Mouse (Mus musculus): ENCODE measurements around the gene Atg5. TPM values are rescaled to one million over a fixed set of nuclear protein-coding genes. Genes with fewer than 3 reads are reported as not detected.
"Not testable (repeated sequence)": the region's sequence is repeated elsewhere in the genome, so short reads cannot be mapped to it uniquely, and the experiment has no call there.

The Atg5 gene
- total RNA-seq (2021): 44.7 TPM in 2 replicates
- long read RNA-seq, transcript Atg5-201 (8 exons, 2,352 nt): major isoform, 62 of 73 reads
- long read RNA-seq, partial matches to known transcripts: 0 of 73 reads
- long read RNA-seq, other reads (novel, unspliced or antisense): 11 of 73 reads

- peak; percentile 99 for DNase-seq
These were observed at the start of gene Atg5 for GRCm38 (mm10) chr10:44268145-44268860. Gene Atg5, plus strand, starts transcription at chr10:44268358.

GRCm38 (mm10) chr10:44219073-44219472 is 49.1 kb upstream of the Atg5 start:
- DNase-seq: not testable (repeated sequence)

GRCm38 (mm10) chr10:44224345-44224744 is 43.8 kb upstream of the Atg5 start:
- no peak for DNase-seq

- DNase-seq: peak; percentile 38
These were observed 34.8 kb upstream of the Atg5 start for GRCm38 (mm10) chr10:44233351-44233750.

- not testable (repeated sequence) for DNase-seq
These were observed 32.9 kb upstream of the Atg5 start for GRCm38 (mm10) chr10:44235298-44235697.

- DNase-seq: no peak
These were observed 11.5 kb upstream of the Atg5 start for GRCm38 (mm10) chr10:44256624-44257023.

- no peak for DNase-seq
These were observed 2.3 kb upstream of the Atg5 start for GRCm38 (mm10) chr10:44265835-44266234.

GRCm38 (mm10) chr10:44266561-44266960 is 1.6 kb upstream of the Atg5 start:
- no peak for DNase-seq

GRCm38 (mm10) chr10:44267426-44268142 is 574 bp upstream of the Atg5 start:
- no peak for DNase-seq

- no peak for DNase-seq
These were observed 1.1 kb downstream of the Atg5 start for GRCm38 (mm10) chr10:44269211-44269610.

GRCm38 (mm10) chr10:44282323-44282722 is 14.2 kb downstream of the Atg5 start:
- no peak for DNase-seq

GRCm38 (mm10) chr10:44285106-44285505 is 16.9 kb downstream of the Atg5 start:
- no peak for DNase-seq

- DNase-seq: no peak
These were observed 17.8 kb downstream of the Atg5 start for GRCm38 (mm10) chr10:44285935-44286334.

- DNase-seq: no peak
These were observed 22.7 kb downstream of the Atg5 start for GRCm38 (mm10) chr10:44290876-44291275.

GRCm38 (mm10) chr10:44292205-44292604 is 24.0 kb downstream of the Atg5 start:
- no peak for DNase-seq

- no peak for DNase-seq
These were observed 31.0 kb downstream of the Atg5 start for GRCm38 (mm10) chr10:44299165-44299564.

- no peak for DNase-seq
These were observed 31.9 kb downstream of the Atg5 start for GRCm38 (mm10) chr10:44300078-44300477.

GRCm38 (mm10) chr10:44303648-44304329 is 35.6 kb downstream of the Atg5 start:
- DNase-seq: no peak

- DNase-seq: no peak
These were observed 36.2 kb downstream of the Atg5 start for GRCm38 (mm10) chr10:44304330-44304717.

GRCm38 (mm10) chr10:44304845-44305244 is 36.7 kb downstream of the Atg5 start:
- DNase-seq: no peak

- DNase-seq: no peak
These were observed 38.1 kb downstream of the Atg5 start for GRCm38 (mm10) chr10:44306308-44306707.

- DNase-seq: no peak
These were observed 40.1 kb downstream of the Atg5 start for GRCm38 (mm10) chr10:44308280-44308679.

- DNase-seq: no peak
These were observed 41.1 kb downstream of the Atg5 start for GRCm38 (mm10) chr10:44309250-44309649.

Measured in adrenal gland, postnatal 25 days (tissue).